Mouse (Mus musculus): ENCODE results near the gene Comtd1. TPM values are rescaled to one million over a fixed set of nuclear protein-coding genes. Genes with fewer than 3 reads are reported as not detected.

Comtd1 gene
- polyA plus RNA-seq, 1 experiment from 2014 or later, result 47.4 TPM

DNA sequence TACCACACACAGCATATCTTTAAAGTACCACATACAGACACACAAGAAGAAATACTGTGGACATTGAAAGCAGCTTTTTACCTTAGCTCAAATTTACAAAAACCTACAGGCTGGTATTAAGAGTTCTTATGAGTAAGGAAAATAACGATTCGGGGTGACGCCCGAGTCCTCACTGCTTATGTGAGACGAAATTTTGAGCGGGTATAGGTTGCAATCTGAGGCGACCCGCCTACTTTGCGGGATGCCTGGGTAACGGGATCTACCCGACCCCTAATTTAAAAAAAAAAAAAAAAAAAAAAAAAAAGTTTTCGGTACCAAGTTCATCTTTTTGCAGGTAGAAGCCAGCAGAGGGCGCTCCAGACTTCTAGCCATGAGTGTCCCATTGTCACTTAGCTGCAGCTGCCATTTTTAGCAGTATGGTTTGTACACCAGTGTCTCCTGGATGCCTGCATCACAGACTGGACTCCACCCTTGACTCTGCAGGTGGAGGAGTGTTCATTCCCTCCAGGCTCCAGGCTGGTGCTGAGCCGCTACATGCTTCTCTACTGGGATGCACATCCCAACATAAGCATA is 36.1 kb downstream of the Comtd1 start:
- no peak; the same call in 1 of the 2 replicates for ATAC-seq (replicated peaks; ENCODE audit: low FRiP score, low TSS enrichment, low read depth)
- H3K9ac ChIP-seq (ENCODE audit: low read length), result no peak overlapping the region
- H3K4me1 ChIP-seq (replicated peaks; ENCODE audit: control insufficient read depth, insufficient read depth, low read length), result 0 out of 2 replicates have a peak, but pooled peaks cover 5% of the 10 kb centered on the region
- no peak overlapping the region for H3K4me2 ChIP-seq (ENCODE audit: low read length)
- no peaks in the 10 kb centered on the region for H3K9me3 ChIP-seq (ENCODE audit: control insufficient read depth, low read length)
- WGBS, result 24% methylated on average over 14 of the region's 14 CpGs
- no peaks in the 10 kb centered on the region for H3K27me3 ChIP-seq (replicated peaks; ENCODE audit: control insufficient read depth, insufficient read depth, low read length)
- H3K27ac ChIP-seq (ENCODE audit: low read depth), result no peak overlapping the region
- DNase-seq (ENCODE audit: low spot score), result peak; percentile 72
- H3K36me3 ChIP-seq (ENCODE audit: control insufficient read depth, insufficient read depth, low read length), result no peaks in the 10 kb centered on the region
- H3K4me3 ChIP-seq (ENCODE audit: low read depth, low read length), result no peak overlapping the region

DNA sequence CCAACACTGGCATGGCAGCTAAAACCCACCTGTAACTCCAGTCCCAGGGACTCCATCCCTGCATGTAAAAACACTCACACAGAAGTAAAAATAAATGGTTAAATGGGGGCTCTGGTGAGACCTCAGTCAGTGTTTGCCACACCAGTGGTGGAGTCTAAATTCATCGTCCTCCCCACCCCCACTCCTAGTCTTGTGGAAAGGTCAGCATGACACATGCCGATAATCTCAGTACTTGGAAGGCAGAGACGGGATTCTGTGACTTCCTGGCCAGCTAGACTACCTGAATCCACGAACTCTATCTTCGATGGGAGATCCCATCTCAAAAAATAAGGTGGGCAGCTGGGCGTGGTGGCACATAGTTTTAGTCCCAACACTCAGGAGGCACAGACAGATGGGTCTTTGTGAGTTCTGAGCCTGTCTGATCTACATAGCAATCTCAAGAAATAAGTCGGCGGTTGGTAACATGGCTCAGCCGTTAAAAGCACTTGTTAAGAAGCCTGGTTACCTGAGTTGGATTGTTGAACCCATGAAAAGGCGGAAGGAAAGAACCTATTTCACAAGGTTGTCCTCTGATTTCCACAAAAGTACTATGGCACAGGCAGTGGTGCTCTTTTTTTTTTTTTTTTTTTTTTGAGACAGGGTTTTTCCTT is 36.9 kb downstream of the Comtd1 start:
- no peak overlapping the region for H3K4me2 ChIP-seq (ENCODE audit: low read length)
- DNase-seq (ENCODE audit: low spot score) (no peak), ATAC-seq (replicated peaks; ENCODE audit: low FRiP score, low TSS enrichment, low read depth) (no peak)
- no peaks in the 10 kb centered on the region for H3K9me3 ChIP-seq (ENCODE audit: control insufficient read depth, low read length)
- H3K27ac ChIP-seq (ENCODE audit: low read depth), result no peak overlapping the region
- no peak overlapping the region for H3K9ac ChIP-seq (ENCODE audit: low read length)
- no peak overlapping the region for H3K4me3 ChIP-seq (ENCODE audit: low read depth, low read length)
- H3K27me3 ChIP-seq (replicated peaks; ENCODE audit: control insufficient read depth, insufficient read depth, low read length), result no peaks in the 10 kb centered on the region
- no peaks in the 10 kb centered on the region for H3K36me3 ChIP-seq (ENCODE audit: control insufficient read depth, insufficient read depth, low read length)
- 88% methylated on average over 10 of the region's 10 CpGs for WGBS
- 0 out of 2 replicates have a peak, but pooled peaks cover 4% of the 10 kb centered on the region for H3K4me1 ChIP-seq (replicated peaks; ENCODE audit: control insufficient read depth, insufficient read depth, low read length)

DNA sequence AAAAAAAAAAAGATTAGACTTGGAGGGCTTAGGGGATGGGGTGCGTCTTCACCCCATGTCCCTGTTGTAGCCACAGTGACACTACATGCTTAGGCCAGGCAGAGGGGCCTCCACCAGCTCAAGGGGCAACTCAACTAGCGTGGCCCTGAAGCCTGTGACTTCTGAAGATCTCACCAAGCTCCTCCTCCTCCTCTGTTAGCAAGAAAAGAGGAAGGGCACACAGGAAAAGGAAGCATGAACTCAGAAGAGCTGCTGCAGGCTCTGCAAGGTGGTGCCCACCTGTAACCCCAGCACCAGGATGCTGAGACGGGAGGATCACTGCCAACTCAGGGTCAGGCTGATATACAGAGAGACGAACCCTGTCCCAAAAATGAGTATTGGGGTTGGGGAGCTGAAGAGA is 37.5 kb downstream of the Comtd1 start:
- no peak overlapping the region for H3K4me2 ChIP-seq (ENCODE audit: low read length)
- H3K4me3 ChIP-seq (ENCODE audit: low read depth, low read length), result no peak overlapping the region
- no peak overlapping the region for H3K9ac ChIP-seq (ENCODE audit: low read length)
- H3K4me1 ChIP-seq (replicated peaks; ENCODE audit: control insufficient read depth, insufficient read depth, low read length), result no peaks in the 10 kb centered on the region
- DNase-seq (ENCODE audit: low spot score), result no peak
- no peaks in the 10 kb centered on the region for H3K27me3 ChIP-seq (replicated peaks; ENCODE audit: control insufficient read depth, insufficient read depth, low read length)
- H3K36me3 ChIP-seq (ENCODE audit: control insufficient read depth, insufficient read depth, low read length), result no peaks in the 10 kb centered on the region
- H3K9me3 ChIP-seq (ENCODE audit: control insufficient read depth, low read length), result no peaks in the 10 kb centered on the region
- H3K27ac ChIP-seq (ENCODE audit: low read depth), result no peak overlapping the region
- ATAC-seq (replicated peaks; ENCODE audit: low FRiP score, low TSS enrichment, low read depth), result no peak
- WGBS, result 91% methylated on average over 4 of the region's 4 CpGs

GRCm38 (mm10) chr14:21809418-21809817 is 39.4 kb downstream of the Comtd1 start:
- H3K9me3 ChIP-seq (ENCODE audit: control insufficient read depth, low read length), result no peaks in the 10 kb centered on the region
- ATAC-seq (replicated peaks; ENCODE audit: low FRiP score, low TSS enrichment, low read depth), result no peak
- no peak for DNase-seq (ENCODE audit: low spot score)

DNA sequence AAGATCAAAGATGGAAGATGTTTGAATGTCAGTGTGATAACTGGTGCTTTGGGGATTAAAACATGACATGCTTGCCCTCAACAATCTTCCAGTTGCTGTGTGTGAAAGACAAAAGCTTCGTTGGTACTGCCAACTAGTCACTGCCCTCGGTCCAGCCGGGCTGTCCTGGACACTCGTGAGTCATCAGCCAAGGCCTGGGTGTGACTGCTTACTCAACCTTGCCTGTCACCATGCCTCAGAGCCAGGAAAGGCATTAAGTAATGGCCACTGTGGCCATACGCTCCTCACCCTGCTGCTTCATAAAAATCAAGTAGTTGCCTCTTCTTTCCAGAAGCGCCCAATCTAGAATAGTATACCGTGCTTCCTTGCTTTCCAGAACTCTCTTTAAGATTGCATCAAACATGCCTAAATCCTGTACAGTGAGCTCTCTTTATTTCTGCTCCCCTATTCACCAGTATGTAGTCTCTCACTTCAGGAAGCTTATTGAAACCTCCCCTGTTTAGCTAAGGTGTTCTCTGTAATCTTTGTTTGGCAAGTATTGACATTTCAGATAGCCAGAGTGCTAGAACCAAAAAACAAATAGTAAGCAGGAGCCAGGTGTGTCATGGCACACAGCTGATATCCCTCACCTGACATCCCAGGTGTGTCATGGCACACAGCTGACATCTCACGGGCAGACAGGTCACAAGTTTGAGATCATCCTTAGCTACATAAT is 40.4 kb downstream of the Comtd1 start:
- Histone ChIP-seq H3K36me3 (ENCODE audit: control insufficient read depth, insufficient read depth, low read length) (no peaks in the 10 kb centered on the region), H3K27ac (ENCODE audit: low read depth) (no peak overlapping the region), H3K4me1 (replicated peaks; ENCODE audit: control insufficient read depth, insufficient read depth, low read length) (no peaks in the 10 kb centered on the region), H3K9me3 (ENCODE audit: control insufficient read depth, low read length) (no peaks in the 10 kb centered on the region), H3K9ac (ENCODE audit: low read length) (no peak overlapping the region), H3K4me3 (ENCODE audit: low read depth, low read length) (no peak overlapping the region), H3K27me3 (replicated peaks; ENCODE audit: control insufficient read depth, insufficient read depth, low read length) (no peaks in the 10 kb centered on the region), H3K4me2 (ENCODE audit: low read length) (no peak overlapping the region)
- ATAC-seq (replicated peaks; ENCODE audit: low FRiP score, low TSS enrichment, low read depth) (no peak), DNase-seq (ENCODE audit: low spot score) (no peak)
- 78% methylated on average over 8 of the region's 8 CpGs for WGBS

More at GRCm38 (mm10) chr14:21809418-21809817, 39.4 kb downstream of the Comtd1 start:
- Histone ChIP-seq H3K36me3 (ENCODE audit: control insufficient read depth, insufficient read depth, low read length) (no peaks in the 10 kb centered on the region), H3K4me2 (ENCODE audit: low read length) (no peak overlapping the region), H3K4me3 (ENCODE audit: low read depth, low read length) (no peak overlapping the region), H3K9ac (ENCODE audit: low read length) (no peak overlapping the region), H3K27ac (ENCODE audit: low read depth) (no peak overlapping the region), H3K27me3 (replicated peaks; ENCODE audit: control insufficient read depth, insufficient read depth, low read length) (no peaks in the 10 kb centered on the region), H3K4me1 (replicated peaks; ENCODE audit: control insufficient read depth, insufficient read depth, low read length) (no peaks in the 10 kb centered on the region)
- 88% methylated on average over 2 of the region's 2 CpGs for WGBS

DNA sequence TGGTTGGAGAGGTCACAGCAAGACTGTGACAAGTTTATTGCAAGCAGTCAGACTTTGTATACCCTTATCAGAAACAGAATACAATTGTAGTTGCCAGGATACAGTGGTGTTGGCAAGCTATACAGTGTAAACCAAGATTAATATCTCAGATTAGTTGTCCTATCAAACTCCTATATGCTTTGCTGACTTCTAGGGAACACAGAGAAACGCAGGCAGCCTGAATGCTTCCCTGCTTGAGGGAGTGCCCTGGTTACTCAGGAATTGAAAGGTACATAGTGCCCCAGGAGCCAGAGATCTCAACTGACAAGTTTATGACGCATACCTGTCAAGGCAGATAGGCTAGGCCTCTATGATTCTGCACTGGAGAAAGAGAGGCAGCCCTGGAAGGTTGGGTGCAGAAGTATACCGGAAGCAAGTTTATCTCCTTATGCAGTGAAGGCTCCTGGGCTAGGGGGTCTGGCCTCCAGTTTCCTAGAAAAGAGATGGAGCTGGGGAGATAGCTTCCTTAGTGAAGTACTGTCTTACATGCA is 42.1 kb downstream of the Comtd1 start:
- ATAC-seq (replicated peaks; ENCODE audit: low FRiP score, low TSS enrichment, low read depth) (peak; percentile 82), DNase-seq (ENCODE audit: low spot score) (no peak)
- Histone ChIP-seq H3K4me1 (replicated peaks; ENCODE audit: control insufficient read depth, insufficient read depth, low read length) (no peaks in the 10 kb centered on the region), H3K36me3 (ENCODE audit: control insufficient read depth, insufficient read depth, low read length) (no peaks in the 10 kb centered on the region), H3K27ac (ENCODE audit: low read depth) (no peak overlapping the region), H3K9ac (ENCODE audit: low read length) (no peak overlapping the region), H3K27me3 (replicated peaks; ENCODE audit: control insufficient read depth, insufficient read depth, low read length) (no peaks in the 10 kb centered on the region), H3K9me3 (ENCODE audit: control insufficient read depth, low read length) (no peaks in the 10 kb centered on the region), H3K4me2 (ENCODE audit: low read length) (no peak overlapping the region), H3K4me3 (ENCODE audit: low read depth, low read length) (no peak overlapping the region)
- WGBS, result 67% methylated on average over 3 of the region's 3 CpGs

- no peak overlapping the region for H3K9ac ChIP-seq (ENCODE audit: low read length)
- H3K4me3 ChIP-seq (ENCODE audit: low read depth, low read length), result no peak overlapping the region
- DNase-seq (ENCODE audit: low spot score) (no peak), ATAC-seq (replicated peaks; ENCODE audit: low FRiP score, low TSS enrichment, low read depth) (no peak)
- no peaks in the 10 kb centered on the region for H3K36me3 ChIP-seq (ENCODE audit: control insufficient read depth, insufficient read depth, low read length)
- 56% methylated on average over 2 of the region's 2 CpGs for WGBS
- no peaks in the 10 kb centered on the region for H3K27me3 ChIP-seq (replicated peaks; ENCODE audit: control insufficient read depth, insufficient read depth, low read length)
- H3K27ac ChIP-seq (ENCODE audit: low read depth), result no peak overlapping the region
- no peak overlapping the region for H3K4me2 ChIP-seq (ENCODE audit: low read length)
- no peaks in the 10 kb centered on the region for H3K4me1 ChIP-seq (replicated peaks; ENCODE audit: control insufficient read depth, insufficient read depth, low read length)
- no peaks in the 10 kb centered on the region for H3K9me3 ChIP-seq (ENCODE audit: control insufficient read depth, low read length)
Observed at GRCm38 (mm10) chr14:21806203-21806602, 42.6 kb downstream of the Comtd1 start.

DNA sequence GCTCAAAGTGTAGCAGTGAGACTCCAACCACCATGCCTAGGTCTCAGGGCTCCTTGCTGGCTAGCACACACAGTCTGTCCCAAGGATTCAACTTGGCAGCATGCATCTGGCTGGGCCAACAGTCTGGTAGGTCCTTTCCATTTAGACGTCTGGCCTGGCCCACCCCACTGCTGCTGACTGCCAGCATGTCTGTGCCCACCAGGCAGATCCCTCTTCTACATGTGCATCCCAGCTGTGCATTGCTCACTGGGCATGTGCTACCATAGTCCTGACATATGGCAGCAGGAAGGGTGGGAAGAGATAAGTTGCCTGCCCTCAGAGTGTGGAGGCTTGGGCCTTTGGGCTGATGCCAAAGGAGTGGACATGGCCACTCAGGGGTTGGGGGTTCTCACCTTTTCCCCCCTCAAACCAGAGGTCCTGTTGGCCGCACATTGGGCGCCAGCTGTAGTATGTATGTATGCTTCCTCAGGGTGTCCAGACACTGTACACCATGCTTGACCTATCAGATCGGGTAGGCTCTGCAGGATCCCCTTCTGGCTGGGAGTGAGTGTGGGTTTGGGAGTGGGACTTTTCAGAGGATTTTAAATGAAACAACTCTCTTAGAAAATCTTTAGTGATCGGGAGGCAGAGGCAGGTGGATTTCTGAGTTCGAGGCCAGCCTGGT is 46.1 kb downstream of the Comtd1 start:
- Histone ChIP-seq H3K4me1 (replicated peaks; ENCODE audit: control insufficient read depth, insufficient read depth, low read length) (no peaks in the 10 kb centered on the region), H3K27me3 (replicated peaks; ENCODE audit: control insufficient read depth, insufficient read depth, low read length) (no peaks in the 10 kb centered on the region), H3K9me3 (ENCODE audit: control insufficient read depth, low read length) (no peaks in the 10 kb centered on the region), H3K36me3 (ENCODE audit: control insufficient read depth, insufficient read depth, low read length) (peaks cover 7% of the 10 kb centered on the region; the same call in 1 of the 2 replicates), H3K4me3 (ENCODE audit: low read depth, low read length) (no peak overlapping the region), H3K27ac (ENCODE audit: low read depth) (no peak overlapping the region), H3K4me2 (ENCODE audit: low read length) (no peak overlapping the region), H3K9ac (ENCODE audit: low read length) (no peak overlapping the region)
- no peak for DNase-seq (ENCODE audit: low spot score)
- no peak for ATAC-seq (replicated peaks; ENCODE audit: low FRiP score, low TSS enrichment, low read depth)
- WGBS, result 92% methylated on average over 6 of the region's 6 CpGs

Data from intestine, embryonic 14.5 days (tissue).